Mouse (Mus musculus) right cerebral cortex, postnatal 36 days (tissue): ENCODE measurements at regions not wholly inside any gene's neighbourhood (a gene's known extent, or its start where the extent isn't known, plus 50 kb on each side); places are given as distances from the start of the nearest gene placed in this dataset.
"Not testable (repeated sequence)": the region's sequence is repeated elsewhere in the genome, so short reads cannot be mapped to it uniquely, and the experiment has no call there.

Experiments used
- DNase-seq, 2 experiments: peaks; one replicate each; pipeline ENCODE4 v3.0.0; 2022; ENCODE audit warnings: low spot score in 2 of 2, mixed read lengths in 1 of 2

GRCm38 (mm10) chr10:16171251-16171650 lies 1453.2 kb upstream of the Gje1 start:
- DNase-seq = no peak

DNA sequence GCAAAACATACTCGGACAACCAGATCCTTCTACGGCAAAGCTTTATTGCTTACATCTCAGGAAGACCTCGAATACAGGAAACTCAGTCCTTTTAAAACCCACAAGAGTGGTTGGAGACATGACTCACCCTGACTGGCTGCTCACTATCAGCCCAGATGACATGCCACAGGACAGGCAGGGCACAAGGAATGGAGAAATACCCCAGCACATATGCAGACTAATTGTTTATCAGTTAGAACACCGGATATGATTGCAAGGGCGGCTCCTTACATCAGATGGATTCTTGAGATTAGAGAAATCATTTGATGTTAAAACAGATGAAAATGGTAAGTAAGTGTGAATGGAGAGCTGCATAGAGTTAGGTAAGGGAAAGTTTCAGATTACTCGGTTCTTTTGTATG lies 1441.5 kb upstream of the Gje1 start:
- DNase-seq = not testable (repeated sequence)

DNA sequence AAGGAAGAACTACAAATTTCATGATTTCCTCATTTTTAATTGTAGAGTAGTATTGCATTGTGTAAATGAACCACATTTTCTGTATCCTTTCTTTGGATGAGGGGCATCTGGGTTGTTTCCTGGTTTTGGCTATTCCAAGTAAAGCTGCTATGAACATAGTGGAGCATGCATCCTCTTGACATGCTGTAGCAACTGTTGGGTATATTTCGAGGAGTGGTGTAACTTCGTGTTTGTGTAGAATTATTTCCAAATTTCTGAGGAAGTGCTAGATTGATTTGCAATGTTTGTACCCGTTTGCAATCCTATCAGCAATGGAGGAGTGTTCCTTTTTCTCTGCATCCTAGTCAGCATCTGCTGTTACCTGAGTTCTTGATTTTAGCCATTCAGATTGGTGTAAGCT lies 1440.4 kb upstream of the Gje1 start:
- DNase-seq = no peak

DNA sequence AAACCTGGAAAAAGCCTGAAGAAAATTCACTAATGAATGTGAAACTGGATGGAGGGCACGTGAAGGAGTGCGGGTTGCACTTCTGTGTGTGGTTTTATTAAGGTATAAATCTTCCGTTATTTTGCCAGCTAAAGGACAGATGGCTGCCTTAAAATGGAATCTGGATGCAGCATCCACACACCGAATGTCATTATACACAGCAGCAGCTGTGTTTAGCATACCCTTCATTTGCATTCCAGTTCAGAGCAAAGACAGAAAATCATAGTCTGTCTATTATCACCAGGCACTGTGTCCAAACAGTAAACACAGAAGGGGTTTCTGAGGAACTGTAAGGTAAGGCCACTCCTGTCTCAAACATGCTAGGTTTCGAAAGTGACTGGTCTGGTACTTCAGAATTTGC lies 1438.9 kb upstream of the Gje1 start:
- DNase-seq = peak in 1 of 2 experiments; percentile 19

- DNase-seq = no peak
Measured at GRCm38 (mm10) chr10:16148991-16149390, 1431.0 kb upstream of the Gje1 start.

DNA sequence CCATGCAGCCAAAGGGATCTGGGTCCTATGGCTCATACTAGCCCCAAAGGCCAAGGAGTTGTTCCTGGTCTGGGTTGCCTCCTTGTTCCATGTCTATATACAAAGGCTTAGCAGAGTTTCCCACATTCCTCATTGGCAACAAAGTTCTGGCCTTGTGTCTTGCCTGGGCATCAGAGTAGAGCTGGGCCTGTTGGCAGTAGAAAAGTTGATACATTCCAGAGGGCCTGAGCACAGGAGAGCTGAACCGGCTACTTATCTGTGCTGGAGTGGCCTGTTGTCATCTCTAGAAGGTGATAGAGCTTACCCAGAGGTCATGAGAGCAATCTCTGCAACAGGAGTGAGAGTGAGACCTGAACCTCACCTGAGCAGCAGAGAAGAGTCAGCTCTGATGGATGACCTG lies 1427.4 kb upstream of the Gje1 start:
- no peak for DNase-seq

- DNase-seq = no peak
Measured at GRCm38 (mm10) chr10:16123902-16124301, 1405.9 kb upstream of the Gje1 start.

GRCm38 (mm10) chr10:16088210-16088609 lies 1370.2 kb upstream of the Gje1 start:
- no peak for DNase-seq

GRCm38 (mm10) chr10:16053008-16053407 lies 1335.0 kb upstream of the Gje1 start:
- no peak for DNase-seq

GRCm38 (mm10) chr10:16052463-16052889 lies 1334.5 kb upstream of the Gje1 start:
- no peak for DNase-seq

GRCm38 (mm10) chr10:16036255-16036654 lies 1318.2 kb upstream of the Gje1 start:
- DNase-seq = no peak

GRCm38 (mm10) chr10:16033096-16033495 lies 1315.1 kb upstream of the Gje1 start:
- DNase-seq = no peak

- DNase-seq = no peak
Measured at GRCm38 (mm10) chr10:16030802-16031201, 1312.8 kb upstream of the Gje1 start.

DNA sequence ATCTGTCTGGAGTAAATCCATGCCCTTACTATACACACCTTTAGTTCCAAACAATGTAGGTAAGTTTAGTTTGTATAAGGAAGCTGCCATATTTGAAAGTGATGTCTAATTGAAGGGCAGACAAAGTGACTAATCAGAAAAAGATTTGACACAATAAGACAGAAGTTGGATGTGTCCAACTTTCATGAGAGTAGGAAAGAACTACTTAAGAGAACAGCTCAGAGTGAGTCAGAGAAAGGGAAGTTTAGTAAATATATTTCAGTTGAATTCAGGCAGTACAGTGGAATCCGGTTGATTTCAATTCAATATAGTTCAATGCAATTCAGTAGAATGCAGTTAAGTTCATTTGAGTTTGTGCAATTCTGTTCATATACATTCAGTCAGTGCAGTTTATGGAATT lies 1296.8 kb upstream of the Gje1 start:
- no peak for DNase-seq

DNA sequence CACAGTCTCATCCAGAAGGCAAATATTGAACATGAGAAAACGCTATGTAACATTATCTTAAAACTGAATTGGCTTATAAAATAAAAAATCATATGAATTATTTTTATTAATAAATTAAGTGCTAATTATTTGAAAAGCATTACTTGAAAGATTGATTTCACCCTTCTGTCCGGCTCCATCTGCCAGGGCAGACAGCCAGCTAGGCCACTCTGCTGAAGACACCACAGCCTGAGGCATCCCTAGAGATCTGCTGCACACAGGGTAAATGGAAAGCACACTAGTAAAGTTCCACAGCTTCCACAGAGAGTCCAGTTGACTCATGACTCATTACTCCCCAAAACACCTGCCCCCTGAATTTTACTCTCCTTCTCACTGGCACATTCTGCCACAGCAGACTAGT lies 1283.2 kb upstream of the Gje1 start:
- no peak for DNase-seq

DNA sequence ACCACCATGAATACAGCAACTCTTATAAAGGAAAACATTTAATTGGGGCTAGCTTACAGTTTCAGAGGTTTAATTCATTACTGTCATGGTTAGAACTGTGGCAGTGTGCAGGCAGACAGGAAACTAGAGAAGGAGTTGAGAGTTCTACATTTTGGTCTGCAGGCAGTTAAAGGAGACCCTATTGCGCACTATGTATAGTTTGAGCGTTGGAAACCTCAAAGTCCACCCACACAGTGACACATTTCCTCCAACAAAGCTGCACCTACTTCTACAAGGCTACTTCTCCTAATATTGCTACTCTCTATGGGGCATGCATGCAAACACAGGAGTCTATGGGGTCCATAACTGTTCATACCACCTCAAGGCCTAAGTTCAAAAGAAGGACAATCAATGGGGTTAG lies 1275.3 kb upstream of the Gje1 start:
- no peak for DNase-seq
